Mouse (Mus musculus) left cerebral cortex, adult 18-20 months (tissue): ENCODE results near the gene Hebp2. TPM values are rescaled to one million over a fixed set of nuclear protein-coding genes. Genes with fewer than 3 reads are reported as not detected.

Experiments used
- DNase-seq, 2 experiments: peaks; one replicate each; pipeline ENCODE4 v3.0.0; 2021 to 2022; ENCODE audit warnings: low spot score in 2 of 2, mixed read lengths in 1 of 2
- total RNA-seq, 2 experiments: library from RNA; stranded (reverse); gene quantifications; 2 replicates each; pipeline ENCODE4 v1.2.3; 2021

Gene Hebp2
- total RNA-seq, 2 experiments from 2014 or later = 4.0 to 4.6 TPM

DNA sequence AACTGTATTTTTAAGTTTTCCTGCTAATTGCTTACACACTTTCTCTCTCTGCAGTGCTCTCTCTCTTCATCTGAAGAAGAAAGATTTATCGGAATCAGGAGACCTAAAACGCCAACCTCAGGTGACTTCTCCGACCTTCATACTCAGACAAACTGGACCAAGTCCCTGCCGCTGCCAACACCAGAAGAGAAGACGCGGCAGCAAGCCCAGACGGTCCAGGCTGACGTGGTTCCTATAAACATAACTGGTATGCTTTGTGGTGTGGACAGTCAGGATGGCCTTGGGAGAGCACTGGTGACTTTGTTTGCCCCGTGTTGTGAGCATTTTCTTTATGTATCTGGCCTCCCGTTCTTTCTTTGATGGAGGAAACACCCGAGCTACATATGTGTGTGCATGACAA lies 34.4 kb downstream of the Hebp2 start:
- no peak for DNase-seq

DNA sequence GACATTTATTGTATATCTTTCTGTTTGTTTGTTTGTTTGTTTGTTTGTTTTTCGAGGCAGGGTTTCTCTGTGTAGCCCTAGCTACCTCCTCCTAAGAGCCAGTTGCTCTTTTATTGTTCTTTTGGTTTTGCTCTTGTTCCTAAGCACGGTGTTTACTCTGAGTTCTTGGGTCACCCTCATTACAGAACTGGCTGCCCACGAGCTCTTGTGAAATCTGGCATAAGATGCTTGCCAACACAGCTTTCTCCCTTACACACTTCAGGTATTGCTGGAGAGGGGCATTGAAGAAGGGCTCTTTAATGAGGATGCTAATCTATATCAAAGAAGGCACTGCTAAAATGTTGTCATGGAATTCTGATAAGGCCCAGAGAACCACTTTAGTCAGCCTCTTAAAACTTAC lies 35.2 kb downstream of the Hebp2 start:
- no peak for DNase-seq

DNA sequence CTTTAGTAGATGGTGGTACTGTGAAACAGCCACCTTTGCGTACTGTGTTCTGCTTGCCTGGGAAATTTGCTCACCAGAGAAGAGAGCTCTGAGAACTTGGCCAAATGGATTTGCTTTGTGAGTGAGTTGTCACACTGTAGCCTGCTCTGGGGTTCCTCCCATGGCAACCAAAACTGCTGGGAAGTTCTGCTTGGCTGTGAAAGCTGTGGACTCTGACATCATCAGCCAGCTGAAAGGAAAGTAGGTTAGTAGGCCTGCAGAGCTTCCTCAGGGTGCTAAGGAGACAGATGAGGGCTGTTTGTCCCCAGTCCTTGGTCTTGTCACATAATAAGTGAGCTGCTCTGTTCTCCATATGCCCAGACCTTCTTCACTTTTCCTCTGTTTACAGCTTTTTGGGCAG lies 37.3 kb downstream of the Hebp2 start:
- peak; percentile 35 to 59 for DNase-seq

DNA sequence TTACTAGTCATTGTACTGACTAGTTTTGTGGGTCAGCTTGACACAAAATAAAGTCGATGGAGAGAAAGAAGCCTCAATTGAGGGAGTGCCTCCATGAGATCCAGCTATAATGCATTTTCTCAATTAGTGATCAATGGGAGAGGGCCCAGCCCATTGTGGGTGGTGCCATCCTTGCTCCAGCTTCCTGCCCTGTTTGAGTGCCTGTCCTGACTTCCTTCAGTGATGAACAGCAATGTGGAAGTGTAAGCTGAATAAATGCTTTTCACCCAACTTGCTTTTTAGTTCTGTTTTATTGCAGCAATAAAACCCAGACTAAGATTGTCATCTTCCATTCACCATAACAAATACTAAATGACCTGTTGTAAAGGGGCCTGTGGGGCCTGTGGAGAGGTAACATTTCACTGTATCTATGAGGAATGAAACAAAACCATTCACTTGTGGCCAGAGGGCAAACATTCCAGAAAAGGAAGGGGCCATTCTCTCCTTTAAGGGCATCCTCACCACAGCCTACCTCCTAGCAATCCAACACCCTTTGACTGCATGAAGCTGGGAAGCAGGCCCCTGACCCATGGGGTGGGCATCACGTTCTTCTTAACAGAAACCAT lies 37.9 kb downstream of the Hebp2 start:
- DNase-seq = no peak

DNA sequence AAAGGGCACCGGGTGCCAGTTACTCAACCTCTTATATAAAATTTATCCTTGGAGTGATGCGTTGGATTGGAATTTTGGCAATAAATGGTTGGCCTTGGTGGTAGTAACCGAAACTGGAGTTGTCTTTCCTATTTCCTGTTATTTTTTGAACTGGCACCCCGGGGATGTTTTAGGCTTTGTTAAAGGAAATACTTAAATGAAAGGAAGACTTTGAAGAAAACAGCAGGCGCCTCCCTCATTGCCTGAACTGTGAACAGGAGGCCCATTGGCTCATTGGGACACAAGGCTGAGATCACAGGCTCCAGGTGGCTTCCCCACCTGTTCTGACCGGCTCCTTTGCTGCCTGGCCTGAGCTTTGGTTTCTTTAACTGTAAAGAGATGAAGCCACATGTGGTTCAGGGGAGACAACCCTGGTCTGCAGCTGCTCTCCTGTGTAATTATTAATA lies 39.4 kb downstream of the Hebp2 start:
- DNase-seq = no peak

DNA sequence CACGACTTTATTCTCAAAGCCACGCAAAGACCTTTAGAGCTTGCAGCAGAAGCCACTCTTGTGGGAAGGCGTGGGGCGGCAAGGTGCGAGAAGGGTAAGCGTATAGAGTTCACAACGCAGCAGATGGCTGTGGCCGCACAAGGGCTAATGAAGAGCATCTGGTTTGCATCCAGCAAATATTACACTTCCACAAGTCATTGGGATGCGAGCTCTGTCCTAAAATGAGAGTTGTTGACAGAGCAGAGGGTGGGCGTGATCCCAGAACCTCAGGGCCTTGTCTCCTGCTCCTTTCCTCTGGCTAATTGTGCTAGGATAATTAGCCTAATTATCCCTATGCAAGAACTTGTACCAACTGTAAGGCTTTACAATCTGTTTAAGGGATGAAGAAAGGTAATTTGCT lies 40.2 kb downstream of the Hebp2 start:
- DNase-seq = no peak

DNA sequence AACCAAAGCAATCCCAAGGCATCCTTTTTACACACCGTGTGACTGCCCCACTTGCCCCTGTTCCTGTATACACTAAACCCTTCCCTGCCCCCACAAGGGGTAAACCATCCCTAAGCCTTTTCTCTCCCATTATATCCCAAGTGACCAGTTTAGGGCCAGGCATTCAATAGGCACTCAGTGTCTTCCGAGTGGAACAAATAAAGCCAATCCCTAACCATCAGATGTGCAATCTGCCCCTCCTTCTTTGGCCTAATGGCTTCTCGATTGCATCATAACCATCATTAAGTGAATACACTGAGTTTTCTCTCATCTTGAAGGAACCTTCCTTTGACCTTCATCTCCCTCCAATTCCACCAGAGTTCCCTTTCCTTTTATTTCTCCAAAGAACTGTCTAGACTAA lies 43.9 kb downstream of the Hebp2 start:
- DNase-seq = no peak

DNA sequence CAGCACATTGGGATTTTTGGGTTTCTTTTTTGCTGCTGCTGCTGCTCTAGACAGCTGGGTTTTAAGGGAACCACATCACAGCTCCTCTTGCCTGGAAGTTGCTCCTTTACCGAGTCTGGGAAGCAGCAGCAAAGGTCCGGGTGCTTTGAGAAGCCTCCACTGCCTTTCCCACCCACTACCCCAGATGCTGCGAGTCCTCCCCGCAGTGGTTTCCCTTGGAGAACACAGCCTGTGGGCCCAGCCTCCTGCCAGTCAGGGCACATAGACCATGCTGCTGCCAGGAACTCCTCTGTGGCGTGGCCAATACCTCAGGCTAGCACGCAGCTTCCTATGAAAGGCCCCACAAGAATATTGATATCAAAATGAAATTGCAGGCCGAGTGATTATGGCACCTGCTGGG lies 48.8 kb downstream of the Hebp2 start:
- DNase-seq = peak in 1 of 2 experiments; percentile 10

DNA sequence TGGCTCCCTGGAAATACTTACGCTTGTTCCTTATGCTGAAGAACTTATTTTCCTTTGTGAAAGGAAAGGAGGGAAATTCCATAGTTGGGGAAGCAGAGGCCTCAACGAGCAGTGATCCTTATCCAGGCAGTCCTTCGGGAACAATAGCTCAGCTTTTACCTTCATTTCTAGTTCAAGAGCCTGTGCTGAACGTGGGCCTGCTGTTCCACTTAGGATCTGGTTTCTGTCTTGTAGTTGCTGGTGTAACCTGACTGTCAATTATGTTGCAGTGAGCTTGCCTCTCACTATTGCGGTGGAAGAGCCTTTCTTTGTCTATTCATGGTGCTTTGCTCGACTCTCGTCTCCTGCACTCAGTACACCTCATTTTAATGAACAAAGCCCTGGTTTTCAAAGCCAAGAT lies 51.6 kb downstream of the Hebp2 start:
- no peak for DNase-seq

DNA sequence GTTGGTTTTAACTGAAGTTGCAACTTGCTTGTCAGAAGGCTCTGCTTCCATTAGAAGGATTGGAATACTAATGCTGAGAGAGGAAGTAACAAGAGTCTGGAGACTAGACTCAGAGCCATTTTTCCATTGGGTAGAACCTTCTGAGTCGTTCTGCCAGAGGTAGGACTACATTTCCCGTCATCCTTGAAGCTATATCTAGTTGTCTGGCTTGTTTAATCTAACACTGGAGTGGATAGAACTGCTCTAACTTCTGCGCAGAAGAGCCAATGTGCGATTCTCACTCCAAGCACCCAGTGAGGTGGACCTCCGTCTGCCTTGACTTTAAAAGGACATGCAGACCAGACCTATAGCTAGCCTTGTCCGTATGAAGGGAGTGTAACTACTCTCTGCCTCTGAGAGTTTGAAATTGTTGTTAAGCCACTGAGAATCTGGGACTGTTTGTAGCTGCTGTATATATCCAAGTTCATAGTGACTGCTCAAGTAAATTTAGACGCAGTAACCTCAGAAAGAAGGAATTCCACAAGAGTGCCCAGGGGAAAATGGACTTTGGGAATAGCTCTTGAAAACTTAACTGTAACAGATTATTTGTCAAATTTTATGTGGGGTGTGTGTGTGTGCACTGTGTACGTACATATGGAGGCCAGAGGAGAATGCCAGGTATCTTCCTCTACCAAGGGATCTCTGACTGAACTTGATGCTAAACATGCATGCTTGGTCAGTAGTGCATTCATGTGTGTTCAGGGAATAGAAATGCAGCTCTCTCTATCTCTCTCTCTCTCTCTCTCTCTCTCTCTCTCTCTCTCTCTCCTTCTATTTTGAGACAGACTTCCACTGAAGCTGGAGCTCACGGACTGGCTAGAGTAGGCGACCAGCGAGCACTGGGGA lies 52.6 kb downstream of the Hebp2 start:
- DNase-seq = no peak

DNA sequence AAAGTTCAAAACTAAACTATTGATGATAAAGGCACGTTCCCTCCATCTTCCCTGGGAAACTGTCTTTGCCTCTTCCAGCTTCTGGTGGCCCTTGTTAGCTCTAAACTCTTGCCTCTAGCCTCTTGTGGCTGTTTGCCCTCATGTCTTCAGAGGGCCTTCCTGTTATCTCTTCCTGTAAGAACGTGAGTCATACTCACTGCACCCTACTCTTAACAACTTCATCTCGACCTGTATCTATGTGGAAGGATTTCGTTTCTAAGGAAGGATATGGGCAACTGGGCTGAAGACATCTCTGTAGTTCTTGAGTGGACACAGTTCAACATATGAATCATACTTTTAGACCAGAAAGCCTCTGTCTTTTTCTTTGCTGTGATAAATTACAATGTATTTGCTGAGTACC lies 53.9 kb downstream of the Hebp2 start:
- no peak for DNase-seq

DNA sequence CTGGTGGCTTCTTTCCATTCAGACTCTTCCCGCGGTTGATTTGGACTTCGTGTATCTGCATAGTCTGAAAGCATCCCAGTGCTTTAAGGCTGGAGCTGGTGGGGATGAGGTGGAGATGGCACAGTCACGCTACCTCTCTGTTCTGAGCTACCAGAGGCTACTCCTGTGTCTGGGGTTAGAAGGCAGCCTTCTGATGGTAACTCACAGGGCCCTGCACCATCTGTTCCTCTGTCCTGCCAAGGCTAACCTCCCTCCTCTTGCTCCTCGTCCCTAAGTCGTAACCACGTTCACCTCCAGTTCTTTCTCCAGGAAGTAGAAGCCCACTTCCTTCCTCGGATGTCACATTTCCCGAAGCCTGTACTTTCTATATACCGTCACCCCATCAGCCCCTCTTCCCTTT lies 55.9 kb downstream of the Hebp2 start:
- DNase-seq = no peak

Other genes with a start within 250 kb of the Hebp2 start
- 10 to 100 TPM; 20.0 to 23.2 TPM for gene Nhsl1, start 227.1 kb downstream of the Hebp2 start, total RNA-seq
- gene Arfgef3, start 197.9 kb upstream of the Hebp2 start, total RNA-seq = 10 to 100 TPM; 91.2 to 96.4 TPM
- not detected for gene Gm4922, start 240.7 kb upstream of the Hebp2 start, total RNA-seq